In the genomic region with DNA sequence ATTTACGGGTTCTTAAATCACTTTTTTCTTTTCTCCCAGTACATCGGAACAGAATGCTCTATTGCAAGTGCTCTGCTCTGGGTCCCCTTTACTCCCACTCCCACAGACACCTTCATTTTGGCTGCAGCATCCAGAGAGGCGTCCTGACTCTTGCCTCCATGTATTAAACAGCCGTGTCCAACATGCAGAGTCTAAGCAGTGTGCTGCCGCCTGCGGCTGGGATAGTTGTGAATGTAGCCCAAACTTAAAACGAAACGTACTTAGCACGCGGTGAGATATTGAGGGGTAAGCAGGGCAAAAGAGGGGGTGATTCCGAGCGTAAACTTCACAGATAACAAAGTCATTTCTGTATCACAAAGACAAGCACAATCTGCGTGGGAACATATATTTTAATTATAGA, we compare ENCODE assay signal across 8 mouse cellular contexts. TPM values are rescaled to one million over a fixed set of nuclear protein-coding genes. Genes with fewer than 3 reads are reported as not detected.
DNase-seq lines count a peak whose midpoint lies in the region; ATAC-seq lines count a peak whose summit lies in the region.

No protein-coding gene starts in this region.

- 6% methylated on average over 13 of the region's 13 CpGs for WGBS in heart, embryonic 16.5 days
- 7% methylated on average over 13 of the region's 13 CpGs for WGBS in limb, embryonic 11.5 days
- WGBS in midbrain, embryonic 16.5 days, result 7% methylated on average over 13 of the region's 13 CpGs

- no peaks in the 10 kb centered on the region; the same call in 1 of the 2 replicates for H3K27me3 ChIP-seq in heart, embryonic 16.5 days (ENCODE audit: control insufficient read depth, insufficient read depth, low read length)
- no peaks in the 10 kb centered on the region for H3K27me3 ChIP-seq in limb, embryonic 11.5 days (ENCODE audit: control insufficient read depth, insufficient read depth, low read length)
- no peaks in the 10 kb centered on the region for H3K27me3 ChIP-seq in midbrain, embryonic 16.5 days (ENCODE audit: control insufficient read depth, insufficient read depth, low read depth, low read length)

- H3K4me1 ChIP-seq in heart, embryonic 16.5 days (ENCODE audit: control insufficient read depth, insufficient read depth, low read length), result peaks cover 16% of the 10 kb centered on the region
- no peaks in the 10 kb centered on the region for H3K4me1 ChIP-seq in limb, embryonic 11.5 days (ENCODE audit: control insufficient read depth, insufficient read depth, low read length)
- peaks cover 14% of the 10 kb centered on the region for H3K4me1 ChIP-seq in midbrain, embryonic 16.5 days (ENCODE audit: control insufficient read depth, insufficient read depth, low read length)

- DNase-seq in adrenal gland, adult 2 months, result peak; percentile 19
- no peak for DNase-seq in adrenal gland, postnatal 4 days (ENCODE audit: low spot score in 2 of 2)
- peak; percentile 39 for DNase-seq in embryo, embryonic 10.5 days (ENCODE audit: low spot score)
- DNase-seq in limb, embryonic 11.5 days (ENCODE audit: low spot score), result peak; percentile 38
- DNase-seq in ovary, postnatal 10 days (ENCODE audit: low spot score), result no peak

- peak overlapping the region; percentile 64 for H3K4me3 ChIP-seq in heart, embryonic 16.5 days (ENCODE audit: low read length)
- H3K4me3 ChIP-seq in limb, embryonic 11.5 days (ENCODE audit: low read depth, low read length), result peak overlapping the region; percentile 24
- H3K4me3 ChIP-seq in midbrain, embryonic 16.5 days (ENCODE audit: low read depth, low read length), result peak overlapping the region; percentile 34

- 0 out of 2 replicates have a peak, but pooled peaks cover 2% of the 10 kb centered on the region for H3K9me3 ChIP-seq in heart, embryonic 16.5 days (replicated peaks; ENCODE audit: control insufficient read depth, low read length)
- no peaks in the 10 kb centered on the region for H3K9me3 ChIP-seq in limb, embryonic 11.5 days (ENCODE audit: control insufficient read depth, low read length)
- H3K9me3 ChIP-seq in midbrain, embryonic 16.5 days (replicated peaks; ENCODE audit: control insufficient read depth, low read length, poor library complexity, severe bottlenecking), result no peaks in the 10 kb centered on the region; the same call in 1 of the 2 replicates

- H3K36me3 ChIP-seq in heart, embryonic 16.5 days (ENCODE audit: control insufficient read depth, insufficient read depth), result no peaks in the 10 kb centered on the region
- no peaks in the 10 kb centered on the region for H3K36me3 ChIP-seq in limb, embryonic 11.5 days (ENCODE audit: control insufficient read depth, insufficient read depth, low read length)
- H3K36me3 ChIP-seq in midbrain, embryonic 16.5 days (ENCODE audit: control insufficient read depth, insufficient read depth, low read length), result no peaks in the 10 kb centered on the region

- peak; percentile 77 for ATAC-seq in heart, embryonic 16.5 days (replicated peaks; ENCODE audit: extremely low read depth, insufficient read depth, low FRiP score)
- ATAC-seq in limb, embryonic 11.5 days (ENCODE audit: insufficient number of reproducible peaks, low FRiP score, low TSS enrichment, low read depth), result no peak
- ATAC-seq in midbrain, embryonic 16.5 days, result 0 out of 2 replicates have a peak, but pooled peaks have one; percentile 43
- ATAC-seq in megakaryocyte progenitor cell, adult 5-6 weeks (replicated peaks; ENCODE audit: poor library complexity), result no peak

- peak overlapping the region; percentile 83 for H3K4me2 ChIP-seq in heart, embryonic 16.5 days (ENCODE audit: low read depth, low read length)
- peak overlapping the region; percentile 67 for H3K4me2 ChIP-seq in limb, embryonic 11.5 days (ENCODE audit: low read depth, severe bottlenecking)
- peak overlapping the region; percentile 71 for H3K4me2 ChIP-seq in midbrain, embryonic 16.5 days (ENCODE audit: low read length)

- H3K27ac ChIP-seq in heart, embryonic 16.5 days (ENCODE audit: low read length), result peak overlapping the region; percentile 91
- no peak overlapping the region for H3K27ac ChIP-seq in limb, embryonic 11.5 days (replicated peaks; ENCODE audit: low read depth, low read length)
- H3K27ac ChIP-seq in midbrain, embryonic 16.5 days (ENCODE audit: low read length), result no peak overlapping the region

- H3K9ac ChIP-seq in heart, embryonic 16.5 days (ENCODE audit: low read length), result peak overlapping the region; percentile 81
- H3K9ac ChIP-seq in limb, embryonic 11.5 days (ENCODE audit: low read length), result no peak overlapping the region
- H3K9ac ChIP-seq in midbrain, embryonic 16.5 days (ENCODE audit: low read depth, low read length), result no peak overlapping the region

RNA-seq across cellular contexts. Expression of a gene that starts 0.7 kb away (rescaled TPM):
- 1 to 10 TPM; 1.3 to 1.7 TPM for total RNA-seq in adrenal gland, adult 2 months (2021)
- 0.90 and 1.3 TPM in 2 replicates for polyA plus RNA-seq in adrenal gland, adult 2 months (2012; rRNA removed)
- total RNA-seq in adrenal gland, postnatal 4 days (2021), result 10 to 100 TPM; 11.0 to 23.2 TPM
- 148 and 158 TPM in 2 replicates for polyA plus RNA-seq in heart, embryonic 16.5 days (2015; fragmentation: Nextera tagmentation; extraction: Ambion mirVana)
- 9.9 and 10.3 TPM in 2 replicates for polyA plus RNA-seq in limb, embryonic 11.5 days (2014; fragmentation: Nextera tagmentation; extraction: Ambion mirVana)
- 16.9 and 24.1 TPM in 2 replicates for polyA plus RNA-seq in midbrain, embryonic 16.5 days (2015; fragmentation: Nextera tagmentation; extraction: Ambion mirVana)
- not detected in 2 replicates for total RNA-seq in megakaryocyte progenitor cell, adult 5-6 weeks (2015)
- total RNA-seq in megakaryocyte progenitor cell, adult 5-6 weeks (2017), result not detected in 2 replicates

RNA-seq across cellular contexts. Expression of a gene that starts 49.9 kb away (rescaled TPM):
- total RNA-seq in adrenal gland, adult 2 months (2021), result not detected
- polyA plus RNA-seq in adrenal gland, adult 2 months (2012; rRNA removed), result not detected in 2 replicates
- total RNA-seq in adrenal gland, postnatal 4 days (2021), result not detected
- 0.16 TPM in 1 of 2 replicates, not detected in the other for polyA plus RNA-seq in heart, embryonic 16.5 days (2015; fragmentation: Nextera tagmentation; extraction: Ambion mirVana)
- 0.11 TPM in 1 of 2 replicates, not detected in the other for polyA plus RNA-seq in limb, embryonic 11.5 days (2014; fragmentation: Nextera tagmentation; extraction: Ambion mirVana)
- polyA plus RNA-seq in midbrain, embryonic 16.5 days (2015; fragmentation: Nextera tagmentation; extraction: Ambion mirVana), result 0.10 and 0.22 TPM in 2 replicates
- total RNA-seq in megakaryocyte progenitor cell, adult 5-6 weeks (2015), result not detected in 2 replicates
- total RNA-seq in megakaryocyte progenitor cell, adult 5-6 weeks (2017), result not detected in 2 replicates

Comparison
In these comparisons a context has a peak if more than half of its experiments do, and no peak if none do; other contexts are left out.
1. DNase-seq: peak in adrenal gland, adult 2 months (single experiment), embryo, embryonic 10.5 days (single experiment) and limb, embryonic 11.5 days (single experiment); none in adrenal gland, postnatal 4 days (0 of 2) and ovary, postnatal 10 days (single experiment).
2. ATAC-seq: peak in heart, embryonic 16.5 days (single experiment) and midbrain, embryonic 16.5 days (single experiment); none in limb, embryonic 11.5 days (single experiment) and megakaryocyte progenitor cell, adult 5-6 weeks (single experiment).
3. Peak in every context shown above with its lines, with median percentiles within 50 percentile points of each other: H3K4me2 ChIP-seq and H3K4me3 ChIP-seq.